Mouse (Mus musculus) left cerebral cortex, postnatal 36 days (tissue): ENCODE data around the gene Peg12. TPM values are rescaled to one million over a fixed set of nuclear protein-coding genes. Genes with fewer than 3 reads are reported as not detected.

Experiments used
- total RNA-seq, 2 experiments: library from RNA; stranded (reverse); gene quantifications; 2 replicates each; pipeline ENCODE4 v1.2.3; 2021

The Peg12 gene
- total RNA-seq, 2 experiments from 2014 or later, result 0.39 TPM

Other genes with a start within 250 kb of the Peg12 start
- gene Ndn, start 117.9 kb downstream of the Peg12 start, total RNA-seq, result 100 to 1,000 TPM; 120 to 126 TPM
- 1 to 10 TPM in 1 of 2 experiments, under 1 TPM in 1; 0.91 to 1.7 TPM for gene Magel2, start 87.5 kb downstream of the Peg12 start, total RNA-seq
- gene Mkrn3, start 44.4 kb downstream of the Peg12 start, total RNA-seq, result 1 to 10 TPM in 1 of 2 experiments, under 1 TPM in 1; 1.00 to 1.4 TPM